ENCODE assay signal across 10 mouse cellular contexts in genomic region chr16:77332285-77332684, GRCm38 (mm10).
DNase-seq lines count a peak whose midpoint lies in the region; ATAC-seq and TF ChIP-seq lines count a peak whose summit lies in the region.
"Had no signal": no experiment of that assay in that cellular context is flagged by ENCODE, and none has a peak within 500 bp of the region (broad histone marks: within the 10 kb centered on the region; RNA-seq: fewer than 3 reads in every experiment).

No protein-coding gene starts in this region.

- no peaks in the 10 kb centered on the region for H3K27me3 ChIP-seq in forebrain, postnatal 0 days (ENCODE audit: insufficient read depth, low read length)
- no peaks in the 10 kb centered on the region for H3K27me3 ChIP-seq in neural tube, embryonic 15.5 days (replicated peaks)

- 46% methylated on average over 6 of the region's 6 CpGs for WGBS in forebrain, postnatal 0 days
- WGBS in neural tube, embryonic 15.5 days: 28% methylated on average over 6 of the region's 6 CpGs

- no peaks in the 10 kb centered on the region for H3K9me3 ChIP-seq in forebrain, postnatal 0 days (ENCODE audit: low read length)
- H3K9me3 ChIP-seq in neural tube, embryonic 15.5 days (replicated peaks): no peaks in the 10 kb centered on the region
- H3K9me3 ChIP-seq: heart, embryonic 10.5 days had no signal

- H3K4me3 ChIP-seq in forebrain, postnatal 0 days (ENCODE audit: low read depth, low read length): no peak overlapping the region
- H3K4me3 ChIP-seq in neural tube, embryonic 15.5 days (replicated peaks): peak overlapping the region; percentile 8; the same call in 1 of the 2 replicates

- DNase-seq in kidney, adult 11 months: peak; percentile 19
- no peak for DNase-seq in kidney, adult 18-20 months
- DNase-seq in forebrain, postnatal 0 days: peak; percentile 25
- DNase-seq in kidney, postnatal 14 days: peak; percentile 17
- DNase-seq in left cerebral cortex, adult 8-10 months (ENCODE audit: low spot score in 2 of 2): no peak
- DNase-seq in layer of hippocampus, postnatal 14 days (ENCODE audit: low spot score in 2 of 2): no peak
- DNase-seq: right cerebral cortex, postnatal 4 days had no signal

- no peak for TF ChIP-seq CTCF in forebrain, postnatal 0 days (IDR thresholded peaks at IDR 0.05; ENCODE audit: low read depth)

- peaks cover 18% of the 10 kb centered on the region for H3K4me1 ChIP-seq in forebrain, postnatal 0 days (ENCODE audit: insufficient read depth)
- H3K4me1 ChIP-seq in neural tube, embryonic 15.5 days: peaks cover 14% of the 10 kb centered on the region

- H3K4me2 ChIP-seq in forebrain, postnatal 0 days (ENCODE audit: low read depth): peak overlapping the region; percentile 4
- H3K4me2 ChIP-seq in neural tube, embryonic 15.5 days: peak overlapping the region; percentile 27

- no peak; the same call in 1 of the 2 replicates for ATAC-seq in forebrain, postnatal 0 days
- ATAC-seq in neural tube, embryonic 15.5 days (ENCODE audit: low FRiP score): no peak
- no peak for ATAC-seq in erythroid progenitor cell, adult 5-6 weeks (replicated peaks; ENCODE audit: low FRiP score, poor library complexity, severe bottlenecking)

- peak overlapping the region; percentile 22; the same call in 1 of the 2 replicates for H3K27ac ChIP-seq in forebrain, postnatal 0 days (ENCODE audit: low read depth, low read length)
- H3K27ac ChIP-seq in neural tube, embryonic 15.5 days (replicated peaks): peak overlapping the region; percentile 30

- no peak overlapping the region for H3K9ac ChIP-seq in forebrain, postnatal 0 days
- H3K9ac ChIP-seq in neural tube, embryonic 15.5 days (replicated peaks): no peak overlapping the region

- no peaks in the 10 kb centered on the region for H3K36me3 ChIP-seq in forebrain, postnatal 0 days (ENCODE audit: insufficient read depth)
- H3K36me3 ChIP-seq in neural tube, embryonic 15.5 days: no peaks in the 10 kb centered on the region

Comparison
In these comparisons a context has a peak if more than half of its experiments do, and no peak if none do; other contexts are left out.
1. DNase-seq: peak in kidney, adult 11 months (single experiment), forebrain, postnatal 0 days (single experiment) and kidney, postnatal 14 days (single experiment); none in kidney, adult 18-20 months (single experiment), left cerebral cortex, adult 8-10 months (0 of 2) and layer of hippocampus, postnatal 14 days (0 of 2).